Mouse (Mus musculus) gonadal fat pad, adult 2 months (tissue): Measurements from ENCODE around the gene Clasp2. TPM values are rescaled to one million over a fixed set of nuclear protein-coding genes. Genes with fewer than 3 reads are reported as not detected.
A peak's percentile ranks its signal among the peaks of the same experiment; 100 is the strongest.
"Not testable (repeated sequence)": the region's sequence is repeated elsewhere in the genome, so short reads cannot be mapped to it uniquely, and the experiment has no call there.

Experiments used
- DNase-seq: peaks from one replicate; pipeline ENCODE4 v3.0.0-alpha.2; 2012; ENCODE audit warnings: low read depth
- polyA plus RNA-seq: library from polyadenylated mRNA; depleted of rRNA; stranded (reverse); fragments of >200 nt; gene quantifications from 2 replicates; pipeline ENCODE4 v1.2.3, GENCODE M21; 2012; rRNA removed

The Clasp2 gene
- 10.9 and 12.7 TPM in 2 replicates for polyA plus RNA-seq

DNA sequence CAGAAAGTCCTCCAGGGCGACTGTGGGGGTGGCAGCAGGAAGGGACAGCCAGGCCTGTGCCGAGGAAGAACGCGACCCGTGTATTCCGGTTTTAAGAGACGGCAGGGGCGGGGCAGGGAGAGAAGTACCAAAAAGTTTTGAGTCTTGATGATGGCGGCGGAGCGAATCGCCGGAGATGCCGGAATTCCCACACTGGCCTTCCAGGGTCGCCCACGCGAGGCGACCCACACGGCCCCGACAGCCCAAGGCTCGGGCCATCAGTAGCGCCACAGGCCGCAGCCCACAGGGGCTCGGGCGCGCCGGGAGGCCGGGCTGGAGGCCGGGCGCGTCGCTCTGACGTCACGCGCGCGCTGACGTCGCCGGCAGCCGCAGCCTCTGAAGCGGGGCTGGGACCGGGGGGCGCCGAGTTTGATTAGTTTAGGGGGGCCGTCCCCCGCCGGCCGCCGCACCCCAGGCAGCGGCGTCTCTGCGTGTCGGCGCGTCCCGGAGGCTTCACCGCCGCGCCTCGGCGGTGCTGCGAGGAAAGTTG lies at the start of gene Clasp2:
Gene Clasp2 (plus strand): TSS at position 366 of the 529 bp plus-strand sequence.
- DNase-seq, result no peak

DNA sequence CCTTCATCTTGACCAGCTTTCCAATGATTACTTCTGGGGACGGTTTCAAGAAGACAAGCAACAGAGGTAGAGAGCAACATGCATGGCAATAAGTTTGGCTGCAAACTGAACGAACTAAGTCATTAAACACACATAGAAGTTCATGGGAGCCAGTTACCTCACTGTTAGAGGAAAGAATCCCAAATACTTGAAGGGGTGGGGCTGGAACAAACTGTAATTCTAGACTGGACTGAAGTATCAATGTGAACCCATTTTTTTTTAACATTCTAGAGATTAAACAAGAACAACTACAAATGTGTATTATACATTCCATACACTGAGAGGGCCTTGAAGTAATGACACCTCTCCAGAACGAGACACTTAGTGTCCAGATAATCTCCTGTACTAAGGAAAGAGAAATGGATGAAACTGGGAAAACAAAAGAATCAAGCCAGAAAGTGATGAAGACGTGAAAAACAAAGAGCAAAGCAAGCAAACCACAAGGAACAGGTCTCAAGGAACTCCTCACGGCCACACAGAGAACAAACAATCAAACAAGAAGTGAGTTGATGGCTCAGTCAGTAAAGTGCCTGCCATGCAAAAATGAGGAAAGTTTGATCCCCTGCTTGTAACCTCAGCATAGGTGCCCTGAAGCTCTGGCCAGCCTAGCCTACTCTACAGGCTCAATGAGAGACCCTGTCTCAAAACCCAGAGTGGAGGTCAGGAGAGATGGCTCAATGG lies 39.7 kb upstream of the Clasp2 start:
- no peak for DNase-seq

DNA sequence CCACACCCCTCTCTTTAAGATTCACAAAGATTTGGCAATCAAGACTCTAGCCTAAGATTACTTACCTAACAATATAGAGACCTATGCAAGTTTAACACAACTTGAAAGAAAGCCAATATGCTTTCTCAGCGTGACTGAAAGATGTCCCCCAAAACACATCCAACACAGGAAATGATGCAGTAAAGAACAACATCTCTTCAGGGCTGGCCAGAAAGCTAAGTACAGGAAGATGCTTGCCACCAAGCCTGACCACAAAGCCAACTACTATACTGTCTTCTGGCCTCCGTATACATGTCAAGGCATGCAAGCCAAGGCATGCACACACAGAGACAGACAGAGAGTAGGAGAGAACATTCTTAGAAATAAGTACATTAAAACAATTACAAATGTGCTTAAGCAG lies 35.2 kb upstream of the Clasp2 start:
- no peak for DNase-seq

DNA sequence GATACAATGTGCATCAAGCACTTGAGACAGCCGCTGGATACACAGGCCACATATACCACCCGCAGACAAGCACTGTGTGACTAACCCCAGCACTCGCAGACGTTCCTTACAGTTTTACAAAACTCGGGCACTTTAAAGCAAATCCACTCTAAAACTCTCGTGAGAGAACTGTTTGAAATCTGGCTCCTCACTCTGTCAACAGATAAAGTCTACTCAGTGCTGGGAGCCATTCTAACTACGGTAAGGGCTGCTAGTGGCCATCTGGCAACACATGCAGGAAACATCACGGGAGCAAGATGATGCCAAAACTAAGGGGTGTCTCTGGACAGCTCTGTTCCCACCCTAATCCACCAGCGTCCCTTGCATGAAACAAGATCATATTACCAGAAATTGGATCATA lies 34.4 kb upstream of the Clasp2 start:
- DNase-seq, result no peak

DNA sequence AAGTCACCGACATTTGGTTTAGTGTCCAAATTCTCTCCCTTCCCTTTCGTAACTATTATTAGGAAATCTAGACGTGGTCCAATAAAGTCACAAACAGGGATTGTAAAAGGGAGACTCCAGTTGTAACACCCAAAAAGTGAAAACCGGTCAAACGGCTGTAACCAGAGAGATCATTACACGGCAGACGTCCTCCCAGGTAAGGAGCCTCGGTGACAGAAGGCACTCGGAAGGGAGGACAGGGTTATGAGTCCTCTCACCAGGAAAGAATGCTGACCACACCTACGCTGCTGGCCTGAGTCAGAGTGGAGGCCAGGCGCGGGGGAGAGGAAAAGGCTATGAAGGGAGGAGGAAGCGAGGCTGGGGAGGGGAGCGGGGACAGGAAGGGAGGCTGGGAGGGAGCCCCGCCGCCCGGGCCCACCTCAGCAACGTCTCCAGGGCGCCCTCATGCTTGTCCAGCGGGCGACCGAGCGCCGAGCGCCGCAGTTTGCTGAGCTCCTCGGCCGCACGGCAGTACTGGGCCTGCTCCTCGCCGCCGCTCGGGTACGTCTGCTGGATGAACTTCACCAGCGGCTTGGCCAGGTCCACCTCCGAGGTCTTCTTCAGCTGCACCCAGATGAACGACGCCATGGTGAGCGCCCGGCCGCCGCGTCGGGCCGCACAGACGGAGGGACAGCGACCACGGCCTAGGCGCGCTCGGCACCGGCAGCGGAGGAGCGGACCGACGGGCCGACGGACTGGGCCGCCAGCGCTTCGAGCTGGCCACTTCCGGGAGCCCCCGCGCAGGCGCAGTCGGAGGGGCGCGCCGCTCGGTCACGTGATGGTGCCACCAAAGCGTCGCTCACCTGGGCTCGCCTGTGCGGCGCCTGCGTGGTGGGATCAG lies 33.6 kb upstream of the Clasp2 start, which contains the start of gene Pdcd6ip:
Gene Pdcd6ip (minus strand): TSS at position 779 of the 880 bp plus-strand sequence.
- peak; percentile 77 for DNase-seq

DNA sequence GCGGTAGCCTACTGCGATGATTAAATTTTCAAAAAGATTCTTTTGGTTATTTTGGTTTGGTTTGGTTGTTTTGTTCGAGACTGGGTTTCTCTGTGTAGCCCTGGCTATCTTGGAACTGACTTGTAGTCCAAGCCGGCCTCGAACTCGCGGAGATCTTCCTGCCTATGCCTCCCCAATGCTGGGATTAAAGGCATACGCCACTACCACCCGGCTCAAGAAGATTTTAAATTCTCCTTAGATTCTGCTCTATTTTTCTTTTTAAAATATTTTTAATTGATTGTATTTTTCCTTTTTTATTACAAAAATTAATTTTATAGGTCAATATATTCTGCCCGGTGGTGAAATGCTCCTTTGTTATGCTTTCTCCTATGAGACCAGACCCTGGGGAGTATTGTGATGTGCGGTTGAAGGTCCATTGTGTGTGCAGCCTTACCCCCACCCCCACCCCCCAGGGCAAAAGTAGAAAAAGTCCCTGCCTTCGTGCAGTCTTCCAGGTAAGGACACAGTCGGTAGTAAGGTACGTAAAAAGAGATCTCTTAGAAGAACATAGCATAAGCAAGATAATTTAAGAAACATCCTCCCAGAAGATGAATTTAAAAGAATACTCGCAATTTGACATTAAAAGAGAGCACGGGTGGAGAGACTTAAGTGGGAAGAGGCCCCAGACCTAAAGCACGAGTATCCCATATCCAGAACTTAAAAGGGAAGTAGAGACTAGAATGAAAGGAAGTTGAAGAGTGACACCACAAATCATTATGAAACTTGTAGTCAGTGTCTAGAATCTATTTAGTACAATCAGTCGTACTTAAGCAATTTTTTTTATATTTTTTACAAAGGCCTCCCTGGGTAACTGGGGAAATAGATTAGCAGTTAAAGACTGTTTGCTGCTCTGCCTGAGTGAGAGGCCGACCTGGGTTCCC lies 32.7 kb upstream of the Clasp2 start:
- no peak for DNase-seq

DNA sequence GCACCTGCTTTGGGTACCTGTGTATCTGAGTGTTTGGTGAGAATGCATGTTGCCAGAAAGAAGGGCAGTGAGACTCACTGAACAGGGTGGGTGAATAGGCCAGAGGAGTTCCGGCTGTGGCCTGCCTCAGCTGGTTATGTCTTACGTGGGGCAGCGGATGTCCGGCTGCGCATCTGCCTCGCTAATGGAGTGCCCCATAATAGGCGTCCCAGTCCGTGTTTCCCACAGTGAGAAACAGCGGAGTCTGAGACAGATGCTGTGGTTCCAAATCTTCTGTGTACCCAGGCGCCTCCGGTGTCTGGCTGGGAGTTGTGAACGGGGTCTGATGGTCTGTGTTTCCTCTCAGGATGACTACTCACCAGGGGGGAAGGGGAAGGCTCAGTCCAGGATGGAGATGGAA lies 30.4 kb upstream of the Clasp2 start:
- no peak for DNase-seq

DNA sequence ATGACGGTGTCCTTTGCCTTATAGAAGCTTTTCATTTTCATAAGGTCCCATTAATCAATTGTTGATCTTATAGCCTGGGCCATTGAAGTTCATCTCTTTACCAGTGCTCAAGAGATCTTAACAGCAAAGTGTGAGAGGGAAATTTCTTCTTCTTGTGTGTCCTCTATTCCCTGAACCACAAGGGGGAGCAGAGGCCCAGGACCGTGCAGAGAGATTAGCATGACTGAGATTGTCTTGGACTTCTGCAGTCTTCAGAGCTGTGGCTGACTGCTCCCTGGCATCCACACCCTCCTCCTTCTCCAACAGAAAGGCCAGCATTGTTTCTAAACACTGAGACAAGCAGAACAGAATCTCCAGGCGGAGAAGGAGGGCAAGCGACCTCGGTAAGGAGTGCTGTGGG lies 22.2 kb upstream of the Clasp2 start:
- no peak for DNase-seq

DNA sequence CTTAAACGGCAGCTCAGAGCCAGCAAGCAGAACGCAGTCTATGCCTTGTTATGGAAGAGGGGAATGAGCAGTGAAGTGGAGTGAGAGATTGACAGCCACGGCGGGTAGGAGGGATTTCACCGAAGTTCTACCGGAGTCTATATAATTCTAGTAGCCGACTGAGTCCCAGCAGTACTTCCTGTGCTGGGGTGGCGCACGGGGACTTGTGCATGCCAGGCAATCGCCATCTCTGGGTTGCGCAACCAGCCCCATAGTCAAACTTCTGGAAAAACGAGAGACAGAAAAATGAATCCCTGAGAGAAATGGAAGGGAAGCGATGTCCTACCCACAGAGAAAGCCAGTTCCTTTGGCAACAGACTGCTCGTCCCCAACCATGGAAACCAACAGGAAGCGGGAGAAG lies 16.6 kb upstream of the Clasp2 start:
- DNase-seq, result no peak

DNA sequence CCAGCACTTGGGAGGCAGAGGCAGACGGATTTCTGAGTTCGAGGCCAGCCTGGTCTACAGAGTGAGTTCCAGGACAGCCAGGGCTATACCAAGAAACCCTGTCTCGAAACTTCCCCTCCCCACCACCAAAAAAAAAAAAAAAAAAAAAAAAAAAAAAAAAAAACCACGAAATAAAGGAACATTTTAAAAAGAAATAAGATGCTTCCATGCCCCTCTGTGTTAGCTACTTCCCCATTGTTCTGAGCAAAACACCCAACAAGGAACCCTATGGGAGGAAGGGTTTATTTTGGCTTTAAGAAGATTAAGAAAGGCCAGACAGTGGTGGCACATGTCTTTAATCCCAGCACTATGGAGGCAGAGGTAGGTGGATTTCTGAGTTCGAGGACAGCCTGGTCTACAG lies 15.7 kb upstream of the Clasp2 start:
- not testable (repeated sequence) for DNase-seq

DNA sequence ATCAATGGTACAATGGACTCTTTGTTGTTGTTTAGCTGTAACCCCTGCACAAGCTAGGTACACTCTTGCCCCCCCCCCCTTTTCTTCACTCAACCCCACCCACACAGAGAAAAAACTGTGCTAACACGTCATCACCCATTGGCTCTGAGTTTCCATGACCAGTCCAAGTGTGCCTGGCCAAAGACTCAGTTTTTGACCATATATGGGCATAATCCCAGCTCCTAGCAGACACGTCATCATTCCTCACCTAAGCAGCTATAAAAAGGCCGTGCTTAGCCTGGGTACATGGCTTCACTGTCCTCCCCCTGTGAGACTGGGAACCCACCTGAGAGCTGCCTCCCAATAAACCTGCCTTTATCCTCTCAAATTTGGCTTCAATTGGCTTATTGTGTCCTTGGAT lies 15.1 kb upstream of the Clasp2 start:
- DNase-seq, result no peak

DNA sequence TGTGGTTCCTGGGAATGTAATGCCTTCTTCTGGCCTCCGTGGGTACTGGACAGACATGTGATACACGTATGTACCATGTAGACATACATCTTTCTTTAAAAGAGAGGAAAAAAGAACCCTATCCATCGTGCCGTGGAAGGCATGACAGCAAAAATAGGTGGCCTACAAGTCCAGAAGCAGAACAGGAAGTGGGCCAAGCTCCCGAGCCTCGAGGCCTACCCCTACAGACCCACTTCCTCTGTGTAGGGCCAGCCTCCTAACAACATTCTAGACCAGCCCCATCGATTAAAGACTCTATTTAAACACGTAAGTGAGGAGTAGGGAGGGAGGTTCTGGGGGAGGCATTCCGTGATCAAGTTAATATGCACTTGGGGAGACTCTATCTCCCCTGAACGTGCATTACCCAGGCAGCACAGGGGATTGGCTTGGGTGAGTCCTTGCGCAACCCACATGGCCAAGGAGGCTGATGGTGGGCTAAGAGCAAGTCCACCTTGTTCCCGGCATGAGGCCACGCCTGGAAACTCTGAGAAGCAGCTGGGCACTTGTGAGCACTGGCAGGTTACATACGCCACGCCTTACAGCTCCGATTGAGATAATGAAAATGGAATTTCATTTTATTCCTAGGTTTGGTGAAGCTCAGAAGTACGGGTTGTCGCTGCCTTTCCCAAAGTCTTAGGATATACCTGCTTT lies 14.1 kb upstream of the Clasp2 start:
- DNase-seq, result no peak

DNA sequence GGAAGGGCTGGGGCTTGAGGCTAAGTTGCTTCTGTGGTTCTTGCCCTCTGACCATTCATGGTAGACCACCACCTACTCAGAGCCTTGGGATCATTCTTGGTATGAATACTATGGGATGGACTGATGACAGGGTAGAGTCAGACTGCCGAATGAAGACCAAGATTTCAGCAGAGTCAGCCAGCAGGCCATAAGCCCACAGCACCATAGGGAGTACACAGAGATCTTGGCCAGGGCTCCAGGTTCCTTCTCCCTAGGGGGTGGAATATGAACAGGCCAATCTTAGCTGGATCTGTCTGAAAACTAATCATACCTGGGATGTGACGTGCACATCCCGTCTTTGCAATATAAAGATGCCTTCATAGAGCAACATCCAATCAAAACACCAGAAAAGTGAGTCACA lies 9.7 kb upstream of the Clasp2 start:
- no peak for DNase-seq

DNA sequence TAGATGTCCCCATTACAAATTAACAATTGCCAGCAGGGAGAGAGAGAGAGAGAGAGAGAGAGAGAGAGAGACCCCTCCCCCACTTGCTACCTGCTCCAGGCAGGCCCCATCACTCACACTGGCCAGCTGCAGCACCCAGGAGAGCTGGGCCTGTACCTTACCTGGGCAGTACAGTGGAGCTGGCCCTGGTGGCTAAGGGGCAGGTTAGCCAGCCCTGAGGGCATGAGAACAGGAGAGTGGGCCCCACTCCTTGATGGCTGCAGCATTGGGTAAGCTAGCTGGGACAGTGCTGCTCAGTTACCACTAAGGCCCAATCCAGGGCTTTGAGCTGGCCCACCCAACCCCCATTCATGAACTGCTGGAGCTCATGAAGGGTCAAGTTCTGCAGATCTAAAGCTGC lies 5.4 kb upstream of the Clasp2 start:
- no peak for DNase-seq

DNA sequence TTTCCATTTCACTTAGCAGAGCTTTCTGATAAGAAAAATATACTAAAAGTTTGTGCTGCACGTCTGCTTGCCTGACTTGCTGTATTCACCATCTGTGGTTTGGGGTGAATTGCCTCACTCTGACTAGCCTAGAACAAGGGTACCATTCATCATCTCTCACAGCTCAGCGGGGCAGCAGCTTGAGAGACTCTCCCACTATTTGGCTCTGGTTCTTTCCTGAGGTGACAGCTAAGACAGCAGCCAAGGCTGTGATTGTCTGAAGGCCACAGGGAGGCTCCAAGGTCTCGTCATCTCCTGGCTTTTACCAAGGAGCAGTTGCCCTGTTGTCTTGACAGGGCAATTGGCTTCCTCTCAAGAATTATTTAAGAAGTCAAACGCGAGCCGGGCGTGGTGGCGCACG lies 3.3 kb upstream of the Clasp2 start:
- DNase-seq, result no peak

DNA sequence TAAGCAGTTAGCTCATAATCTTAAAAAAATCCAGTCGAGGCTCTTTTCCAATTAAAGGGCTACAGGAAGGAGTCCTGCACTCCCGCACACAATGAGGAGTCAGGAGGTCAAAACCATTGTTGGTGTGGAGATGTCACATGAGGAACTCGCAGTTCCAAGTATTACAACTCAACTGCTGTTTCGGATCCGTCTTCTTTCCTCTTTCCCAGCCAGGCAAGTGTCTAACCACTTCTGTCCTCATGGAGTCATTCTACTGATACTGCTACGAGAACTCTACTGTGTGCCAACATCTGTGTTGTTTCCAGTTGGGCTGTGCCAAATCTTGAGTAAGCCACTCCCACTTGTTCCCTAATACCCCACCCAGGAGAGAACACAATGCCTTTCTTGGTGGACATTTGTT lies 2.3 kb upstream of the Clasp2 start:
- DNase-seq, result no peak

DNA sequence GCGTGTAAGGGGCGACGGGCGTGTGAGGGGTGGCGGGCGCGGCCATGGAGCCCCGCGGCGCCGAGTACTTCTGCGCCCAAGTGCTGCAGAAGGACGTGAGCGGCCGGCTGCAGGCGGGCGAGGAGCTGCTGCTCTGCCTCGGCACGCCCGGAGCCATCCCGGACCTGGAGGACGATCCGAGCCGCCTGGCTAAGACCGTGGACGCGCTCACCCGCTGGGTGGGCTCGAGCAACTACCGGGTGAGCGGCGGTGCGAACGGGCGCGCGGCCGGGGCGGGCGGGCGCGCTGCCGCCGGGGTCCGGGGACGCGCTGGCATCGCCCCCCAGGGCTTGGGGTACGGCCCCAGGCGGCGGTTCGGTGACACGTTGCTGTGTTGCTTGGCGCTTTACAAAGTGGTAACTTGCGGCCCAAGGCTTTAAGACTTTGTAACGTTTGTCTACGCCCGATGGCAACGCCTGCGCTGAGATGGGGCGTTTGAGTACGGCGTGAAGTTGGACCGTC lies 414 bp downstream of the Clasp2 start:
- DNase-seq, result no peak

DNA sequence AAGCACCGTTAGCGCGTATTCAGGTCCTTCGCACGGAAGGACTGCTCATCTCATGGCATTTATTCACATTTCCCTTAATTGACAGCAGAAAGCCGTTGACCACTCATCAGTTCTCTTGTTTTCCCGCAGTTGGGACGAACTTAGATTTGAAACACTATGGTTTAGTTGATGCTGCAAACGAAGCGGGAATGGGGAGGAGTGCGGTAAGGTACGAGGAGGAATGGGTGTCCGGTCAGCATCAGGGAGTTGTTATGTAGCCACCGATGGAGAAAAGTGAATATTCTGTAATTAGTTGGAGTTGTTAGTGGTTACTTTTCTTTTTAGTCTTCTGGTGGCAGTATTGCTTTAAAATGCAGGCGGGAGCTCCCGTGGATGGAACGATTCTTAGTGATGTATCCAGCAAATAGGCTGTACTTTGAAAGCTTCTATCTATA lies 1.1 kb downstream of the Clasp2 start:
- no peak for DNase-seq

DNA sequence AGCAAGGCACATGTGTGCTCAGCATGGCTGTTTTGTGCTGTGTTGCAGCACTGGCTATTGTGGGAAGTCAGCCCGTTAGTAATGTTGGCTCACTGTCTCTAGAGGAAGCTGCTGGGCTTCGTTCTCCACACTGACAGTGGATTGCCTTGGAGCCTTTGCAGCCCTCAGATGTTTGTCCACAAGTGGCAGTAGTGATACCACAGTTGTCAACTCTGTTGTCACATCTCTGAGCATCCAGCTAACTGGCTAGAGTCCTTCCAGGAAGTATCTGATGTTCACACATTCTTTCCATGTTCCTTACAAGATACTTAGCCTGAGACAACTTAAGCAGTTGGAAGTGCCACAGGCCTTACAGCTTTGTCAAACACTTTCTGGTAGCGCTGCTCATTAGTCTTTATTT lies 2.0 kb downstream of the Clasp2 start:
- no peak for DNase-seq

DNA sequence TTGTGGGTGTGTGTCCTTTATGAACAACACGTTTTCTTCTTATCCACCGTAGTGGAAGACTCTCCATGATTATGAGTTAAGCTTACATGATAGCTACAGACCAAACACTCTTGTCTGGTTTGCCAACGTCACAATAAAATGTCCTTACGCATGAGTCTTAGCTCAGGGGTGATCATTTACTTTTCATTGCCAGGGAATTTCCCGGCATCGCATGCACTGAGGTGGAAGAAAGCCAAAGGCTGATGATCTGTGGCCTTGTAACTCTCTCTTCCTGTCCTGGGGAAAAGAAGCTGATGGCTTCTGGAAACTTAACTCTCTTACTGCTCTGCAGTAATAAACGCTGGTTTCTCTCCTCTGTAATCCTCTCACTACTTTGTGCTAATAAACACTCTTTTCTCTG lies 8.1 kb downstream of the Clasp2 start:
- DNase-seq, result no peak
